Mouse (Mus musculus): ENCODE results near the gene Tpst2. TPM values are rescaled to one million over a fixed set of nuclear protein-coding genes. Genes with fewer than 3 reads are reported as not detected.
A peak's percentile ranks its signal among the peaks of the same experiment; 100 is the strongest.

Tpst2 gene
- polyA plus RNA-seq, 1 experiment: 25.8 TPM

DNA sequence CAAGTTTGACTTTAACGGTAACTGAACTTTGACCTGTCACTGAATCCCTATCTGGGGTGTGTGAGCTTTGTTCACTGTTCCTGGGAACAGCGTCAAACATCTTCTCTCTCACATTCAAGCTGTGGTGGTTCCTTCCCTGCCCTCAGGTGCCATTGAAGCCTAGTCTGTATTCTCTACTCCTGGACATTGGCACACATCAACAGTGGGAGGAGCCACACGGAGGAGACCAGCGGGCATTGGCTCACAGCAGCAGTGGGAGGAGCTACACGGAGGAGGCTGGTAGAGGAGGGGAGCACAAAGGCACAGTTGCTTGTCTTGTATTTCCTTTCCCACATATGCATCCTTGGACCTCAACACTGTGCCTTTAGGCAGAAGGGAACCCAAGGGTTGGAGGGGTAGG lies 33.5 kb upstream of the Tpst2 start:
- no peaks in the 10 kb centered on the region for H3K9me3 ChIP-seq (replicated peaks; ENCODE audit: control insufficient read depth, insufficient read depth, low read length, poor library complexity, severe bottlenecking)
- H3K4me3 ChIP-seq (ENCODE audit: low read depth, low read length): no peak overlapping the region
- H3K9ac ChIP-seq (ENCODE audit: low read depth, poor library complexity, severe bottlenecking): no peak overlapping the region
- TF ChIP-seq CTCF (IDR thresholded peaks at IDR 0.05; ENCODE audit: low read depth, low read length) (no peak), POLR2A (IDR thresholded peaks at IDR 0.05; ENCODE audit: insufficient read depth, low read length) (no peak), EP300 (IDR thresholded peaks at IDR 0.05; ENCODE audit: insufficient read depth, low read depth, low read length) (no peak)
- H3K27ac ChIP-seq (ENCODE audit: insufficient read depth, low read length): no peak overlapping the region
- no peaks in the 10 kb centered on the region for H3K36me3 ChIP-seq (ENCODE audit: control insufficient read depth, insufficient read depth, low read length, poor library complexity, severe bottlenecking)
- peaks cover 2% of the 10 kb centered on the region for H3K4me1 ChIP-seq (ENCODE audit: control insufficient read depth, insufficient read depth, low read length)
- H3K27me3 ChIP-seq (ENCODE audit: control insufficient read depth, insufficient read depth, low read length, poor library complexity, severe bottlenecking): no peaks in the 10 kb centered on the region

DNA sequence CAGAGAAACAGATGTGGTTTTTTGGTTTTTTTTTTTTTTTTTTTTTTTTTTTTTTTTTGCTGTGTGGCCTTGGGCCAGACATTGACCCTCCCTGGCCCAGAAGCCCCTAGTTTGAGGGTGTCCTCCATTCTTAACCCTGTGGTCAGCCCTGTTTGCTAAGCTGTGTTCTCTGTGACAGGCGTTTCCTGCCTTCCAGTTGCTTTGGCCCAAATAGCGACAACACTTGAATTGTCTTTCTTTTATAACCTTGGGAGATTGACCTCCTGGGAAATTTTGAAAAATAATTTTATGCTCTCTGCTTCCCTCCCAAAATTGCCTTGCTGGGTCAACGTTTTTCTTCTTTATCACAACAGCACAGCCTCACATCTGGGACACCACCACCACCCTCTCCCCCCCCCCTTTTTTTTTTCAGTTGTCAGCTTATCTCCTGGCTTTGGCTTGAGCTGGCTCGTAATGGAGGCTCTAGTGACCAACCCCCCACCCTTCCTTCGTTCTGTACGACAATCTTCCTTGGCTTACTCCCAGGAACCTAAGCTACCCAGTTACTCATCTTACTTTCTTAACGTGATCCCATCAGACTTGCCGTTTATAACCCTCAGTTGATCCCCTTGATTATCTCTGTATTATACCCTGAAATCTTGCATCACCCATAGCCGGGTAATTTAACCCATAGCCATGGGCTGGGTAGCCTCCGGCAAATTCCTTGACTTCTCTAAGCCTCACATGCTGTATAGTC lies 32.8 kb upstream of the Tpst2 start:
- Histone ChIP-seq H3K4me1 (ENCODE audit: control insufficient read depth, insufficient read depth, low read length) (peaks cover 3% of the 10 kb centered on the region), H3K27ac (ENCODE audit: insufficient read depth, low read length) (no peak overlapping the region), H3K9me3 (replicated peaks; ENCODE audit: control insufficient read depth, insufficient read depth, low read length, poor library complexity, severe bottlenecking) (no peaks in the 10 kb centered on the region), H3K9ac (ENCODE audit: low read depth, poor library complexity, severe bottlenecking) (no peak overlapping the region), H3K4me3 (ENCODE audit: low read depth, low read length) (no peak overlapping the region), H3K27me3 (ENCODE audit: control insufficient read depth, insufficient read depth, low read length, poor library complexity, severe bottlenecking) (no peaks in the 10 kb centered on the region), H3K36me3 (ENCODE audit: control insufficient read depth, insufficient read depth, low read length, poor library complexity, severe bottlenecking) (no peaks in the 10 kb centered on the region)
- TF ChIP-seq POLR2A (IDR thresholded peaks at IDR 0.05; ENCODE audit: insufficient read depth, low read length) (no peak), EP300 (IDR thresholded peaks at IDR 0.05; ENCODE audit: insufficient read depth, low read depth, low read length) (no peak), CTCF (IDR thresholded peaks at IDR 0.05; ENCODE audit: low read depth, low read length) (no peak)

DNA sequence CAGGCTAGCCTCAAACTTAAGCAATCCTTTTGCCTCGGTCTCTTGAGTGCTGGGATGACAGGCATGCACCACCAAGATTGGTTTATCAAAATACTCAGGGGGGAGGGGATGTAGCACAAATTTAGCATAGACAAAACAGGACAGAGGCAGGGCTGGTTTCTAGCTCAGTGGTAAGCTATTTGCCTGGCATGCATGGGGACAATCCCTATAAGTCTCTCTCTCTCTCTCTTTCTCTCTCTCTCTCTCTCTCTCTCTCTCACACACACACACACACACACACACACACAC lies 32.3 kb upstream of the Tpst2 start:
- H3K9ac ChIP-seq (ENCODE audit: low read depth, poor library complexity, severe bottlenecking): no peak overlapping the region
- H3K27me3 ChIP-seq (ENCODE audit: control insufficient read depth, insufficient read depth, low read length, poor library complexity, severe bottlenecking): no peaks in the 10 kb centered on the region
- H3K9me3 ChIP-seq (replicated peaks; ENCODE audit: control insufficient read depth, insufficient read depth, low read length, poor library complexity, severe bottlenecking): no peaks in the 10 kb centered on the region
- H3K4me3 ChIP-seq (ENCODE audit: low read depth, low read length): no peak overlapping the region
- no peaks in the 10 kb centered on the region for H3K36me3 ChIP-seq (ENCODE audit: control insufficient read depth, insufficient read depth, low read length, poor library complexity, severe bottlenecking)
- no peak for TF ChIP-seq POLR2A (IDR thresholded peaks at IDR 0.05; ENCODE audit: insufficient read depth, low read length)
- TF ChIP-seq EP300 (IDR thresholded peaks at IDR 0.05; ENCODE audit: insufficient read depth, low read depth, low read length): no peak
- no peak for TF ChIP-seq CTCF (IDR thresholded peaks at IDR 0.05; ENCODE audit: low read depth, low read length)
- no peak overlapping the region for H3K27ac ChIP-seq (ENCODE audit: insufficient read depth, low read length)
- H3K4me1 ChIP-seq (ENCODE audit: control insufficient read depth, insufficient read depth, low read length): peaks cover 3% of the 10 kb centered on the region

DNA sequence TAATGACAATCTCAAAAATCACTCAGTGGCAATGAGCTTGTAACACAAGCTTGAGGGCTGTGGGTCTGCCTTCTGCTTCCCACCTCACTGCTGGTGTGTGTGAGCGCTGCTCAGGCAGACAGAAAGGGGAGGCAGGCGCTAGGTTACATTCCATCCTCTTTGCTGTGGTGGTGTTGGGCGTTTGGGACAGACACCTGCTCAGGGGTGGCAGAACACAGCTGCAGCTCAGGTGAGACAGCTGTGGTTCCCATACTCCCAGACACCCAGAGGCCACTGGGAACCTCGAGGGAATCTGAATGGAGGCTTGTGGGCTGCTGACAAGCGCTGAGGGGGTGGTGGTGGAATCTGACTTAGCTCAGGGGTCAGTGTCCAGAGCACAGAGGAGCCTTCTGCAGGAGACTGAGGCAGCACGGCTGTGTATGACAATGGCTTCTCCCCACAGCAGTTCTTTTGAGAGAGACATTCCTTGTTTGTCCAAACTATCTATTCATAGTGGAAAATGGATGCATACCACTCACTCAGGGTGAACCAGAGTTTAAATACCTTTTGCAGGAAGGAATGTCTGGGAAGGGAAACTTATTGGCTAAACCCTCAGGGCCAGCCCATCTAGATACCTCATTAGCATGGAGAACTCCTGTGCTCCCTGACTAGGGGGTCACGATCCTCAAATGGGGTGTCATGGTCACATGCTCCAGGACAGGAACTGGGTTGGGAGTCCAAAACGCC lies 31.4 kb upstream of the Tpst2 start:
- H3K36me3 ChIP-seq (ENCODE audit: control insufficient read depth, insufficient read depth, low read length, poor library complexity, severe bottlenecking): no peaks in the 10 kb centered on the region
- no peaks in the 10 kb centered on the region for H3K27me3 ChIP-seq (ENCODE audit: control insufficient read depth, insufficient read depth, low read length, poor library complexity, severe bottlenecking)
- no peaks in the 10 kb centered on the region for H3K9me3 ChIP-seq (replicated peaks; ENCODE audit: control insufficient read depth, insufficient read depth, low read length, poor library complexity, severe bottlenecking)
- no peak overlapping the region for H3K9ac ChIP-seq (ENCODE audit: low read depth, poor library complexity, severe bottlenecking)
- H3K4me3 ChIP-seq (ENCODE audit: low read depth, low read length): no peak overlapping the region
- H3K4me1 ChIP-seq (ENCODE audit: control insufficient read depth, insufficient read depth, low read length): peaks cover 3% of the 10 kb centered on the region
- H3K27ac ChIP-seq (ENCODE audit: insufficient read depth, low read length): no peak overlapping the region
- TF ChIP-seq POLR2A (IDR thresholded peaks at IDR 0.05; ENCODE audit: insufficient read depth, low read length) (no peak), EP300 (IDR thresholded peaks at IDR 0.05; ENCODE audit: insufficient read depth, low read depth, low read length) (no peak), CTCF (IDR thresholded peaks at IDR 0.05; ENCODE audit: low read depth, low read length) (no peak)

DNA sequence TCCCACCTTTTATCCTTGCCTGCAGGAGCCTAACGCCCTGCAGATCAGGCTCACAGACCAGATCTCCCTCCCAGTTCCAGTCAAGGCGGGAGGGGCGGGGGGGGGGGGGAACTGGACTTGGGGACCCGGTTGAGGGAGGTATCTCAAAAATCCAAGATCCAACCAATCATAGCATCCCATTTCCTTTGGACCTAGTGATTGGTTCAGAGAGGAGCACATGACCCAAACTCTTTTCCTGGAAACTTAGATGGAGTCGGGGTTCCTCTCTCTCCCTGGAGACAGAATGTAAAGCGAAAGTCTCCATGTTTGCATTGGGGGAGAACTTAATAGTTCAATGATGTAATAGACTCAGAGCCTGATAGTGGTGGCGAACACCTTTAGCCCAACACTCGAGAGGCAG lies 29.1 kb upstream of the Tpst2 start:
- Histone ChIP-seq H3K36me3 (ENCODE audit: control insufficient read depth, insufficient read depth, low read length, poor library complexity, severe bottlenecking) (no peaks in the 10 kb centered on the region), H3K9ac (ENCODE audit: low read depth, poor library complexity, severe bottlenecking) (no peak overlapping the region), H3K4me3 (ENCODE audit: low read depth, low read length) (0 out of 2 replicates have a peak overlapping the region, but pooled peaks have one; percentile 24), H3K4me1 (ENCODE audit: control insufficient read depth, insufficient read depth, low read length) (peaks cover 3% of the 10 kb centered on the region), H3K9me3 (replicated peaks; ENCODE audit: control insufficient read depth, insufficient read depth, low read length, poor library complexity, severe bottlenecking) (no peaks in the 10 kb centered on the region), H3K27ac (ENCODE audit: insufficient read depth, low read length) (no peak overlapping the region), H3K27me3 (ENCODE audit: control insufficient read depth, insufficient read depth, low read length, poor library complexity, severe bottlenecking) (no peaks in the 10 kb centered on the region)
- TF ChIP-seq EP300 (IDR thresholded peaks at IDR 0.05; ENCODE audit: insufficient read depth, low read depth, low read length) (no peak), CTCF (IDR thresholded peaks at IDR 0.05; ENCODE audit: low read depth, low read length) (no peak), POLR2A (IDR thresholded peaks at IDR 0.05; ENCODE audit: insufficient read depth, low read length) (no peak)

DNA sequence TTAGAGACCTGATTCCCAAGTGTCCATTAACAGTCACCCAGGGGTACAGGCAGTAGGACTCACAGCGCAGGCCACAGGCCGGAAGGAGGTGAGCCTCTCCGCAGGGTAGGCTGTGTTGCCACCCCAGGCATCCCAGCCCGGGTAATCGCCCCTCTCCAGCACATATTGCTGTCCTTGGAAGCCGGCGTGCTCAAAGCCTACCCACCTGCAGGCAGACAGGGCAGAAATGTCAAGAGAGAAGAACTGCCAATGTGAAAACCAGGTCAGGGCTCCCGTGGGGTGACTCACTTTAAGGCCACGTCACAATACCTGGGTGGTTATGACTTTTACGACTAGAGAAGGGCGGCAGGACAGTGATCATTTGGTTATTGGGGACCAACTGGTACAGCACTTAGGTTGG lies 27.4 kb upstream of the Tpst2 start:
- no peak for TF ChIP-seq EP300 (IDR thresholded peaks at IDR 0.05; ENCODE audit: insufficient read depth, low read depth, low read length)
- no peak for TF ChIP-seq POLR2A (IDR thresholded peaks at IDR 0.05; ENCODE audit: insufficient read depth, low read length)
- no peak for TF ChIP-seq CTCF (IDR thresholded peaks at IDR 0.05; ENCODE audit: low read depth, low read length)
- H3K36me3 ChIP-seq (ENCODE audit: control insufficient read depth, insufficient read depth, low read length, poor library complexity, severe bottlenecking): no peaks in the 10 kb centered on the region
- no peaks in the 10 kb centered on the region for H3K27me3 ChIP-seq (ENCODE audit: control insufficient read depth, insufficient read depth, low read length, poor library complexity, severe bottlenecking)
- H3K9me3 ChIP-seq (replicated peaks; ENCODE audit: control insufficient read depth, insufficient read depth, low read length, poor library complexity, severe bottlenecking): no peaks in the 10 kb centered on the region
- peaks cover 3% of the 10 kb centered on the region for H3K4me1 ChIP-seq (ENCODE audit: control insufficient read depth, insufficient read depth, low read length)
- H3K27ac ChIP-seq (ENCODE audit: insufficient read depth, low read length): no peak overlapping the region
- no peak overlapping the region for H3K9ac ChIP-seq (ENCODE audit: low read depth, poor library complexity, severe bottlenecking)
- no peak overlapping the region for H3K4me3 ChIP-seq (ENCODE audit: low read depth, low read length)

Data from ES-Bruce4 (cell line).